Mouse (Mus musculus): ENCODE data around the gene Apool.
A peak's percentile ranks its signal among the peaks of the same experiment; 100 is the strongest.

Gene Apool

GRCm38 (mm10) chrX:112310804-112311530, at the start of gene Apool:
TSS of gene Apool (plus strand) at chrX:112311334.
- DNase-seq (ENCODE audit: low spot score), result peak; percentile 66

DNA sequence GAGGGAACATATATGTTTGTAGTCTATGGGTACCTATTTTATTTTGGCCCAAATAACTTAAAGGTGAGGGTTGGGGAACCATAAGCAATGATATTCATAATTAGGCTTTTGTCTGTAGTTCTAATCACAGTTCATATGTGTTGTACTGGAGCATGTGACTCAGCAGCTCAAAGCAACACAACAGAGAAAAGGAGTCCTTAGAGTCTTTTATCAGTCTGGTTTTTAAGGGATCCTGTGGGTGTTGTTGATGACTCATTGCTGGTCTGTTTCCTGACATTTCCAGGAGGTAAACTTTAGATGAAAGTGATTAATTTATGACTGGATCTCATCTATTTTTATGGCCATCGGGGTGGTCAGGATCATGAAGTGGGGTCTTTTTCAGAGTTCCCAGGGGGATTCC, 37.6 kb upstream of the Apool start:
- DNase-seq (ENCODE audit: low spot score), result no peak

DNA sequence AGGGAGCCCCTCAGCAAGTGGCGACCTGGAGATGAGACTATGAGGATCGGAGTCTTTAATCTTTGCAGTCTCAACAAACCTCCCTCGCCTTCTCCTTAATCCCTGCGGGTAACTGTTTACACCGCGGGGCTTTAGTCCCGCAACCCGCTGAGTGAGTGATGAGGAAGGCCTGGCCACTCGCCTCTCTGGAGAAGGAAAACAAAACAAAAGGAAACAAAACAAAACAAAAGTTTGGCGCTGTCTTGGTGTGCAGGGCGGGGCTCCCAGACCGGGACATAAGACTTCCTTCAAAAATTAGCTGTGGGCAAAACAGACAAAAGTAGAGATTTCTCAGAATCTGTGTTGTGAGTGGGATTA, 375 bp downstream of the Apool start:
- no peak for DNase-seq (ENCODE audit: low spot score)

GRCm38 (mm10) chrX:112312094-112312493, 960 bp downstream of the Apool start:
- no peak for DNase-seq (ENCODE audit: low spot score)

DNA sequence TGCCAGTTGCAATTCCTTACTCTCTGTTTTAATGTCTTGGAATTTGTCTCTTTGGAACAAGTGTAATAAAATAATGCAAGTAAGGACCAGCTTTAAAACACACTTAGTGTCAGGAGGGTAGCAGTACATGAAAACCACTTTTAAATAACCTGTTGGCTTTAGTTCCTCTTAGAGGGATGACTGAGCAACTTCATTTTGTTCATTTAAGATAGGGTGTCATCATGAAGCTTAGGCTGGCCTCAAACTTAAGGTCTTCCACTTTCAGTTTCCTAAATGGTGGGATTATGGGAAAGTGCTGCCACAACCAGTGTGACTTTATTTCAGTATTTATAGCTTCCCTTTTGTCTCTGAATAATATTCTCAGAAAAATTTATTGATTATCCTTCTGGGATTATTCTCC, 9.1 kb downstream of the Apool start:
- DNase-seq (ENCODE audit: low spot score), result no peak

- DNase-seq (ENCODE audit: low spot score), result no peak
Observed at GRCm38 (mm10) chrX:112339486-112339885, 28.4 kb downstream of the Apool start.

GRCm38 (mm10) chrX:112347467-112348394, 36.6 kb downstream of the Apool start:
- no peak for DNase-seq (ENCODE audit: low spot score)

- no peak for DNase-seq (ENCODE audit: low spot score)
Observed at GRCm38 (mm10) chrX:112348395-112348791, 37.3 kb downstream of the Apool start.

DNA sequence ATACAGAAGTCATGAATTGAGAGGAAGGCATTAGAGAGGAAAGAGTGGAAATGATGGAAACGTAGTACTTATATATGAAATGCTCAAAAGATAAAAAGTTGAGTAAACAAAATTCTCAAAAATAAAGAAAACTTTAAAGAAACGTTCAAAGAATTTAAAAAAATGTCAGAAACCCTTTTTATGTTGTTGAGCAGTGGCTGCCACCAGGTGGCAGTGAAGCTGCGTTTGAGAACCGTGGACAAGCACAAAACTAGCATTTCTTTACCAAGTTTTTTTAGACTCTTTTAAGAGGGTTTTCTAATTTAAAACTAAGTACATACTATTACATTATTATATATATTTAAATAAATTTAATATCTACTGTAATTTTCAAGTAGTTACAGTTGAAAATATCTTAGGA, 57.3 kb downstream of the Apool start:
- DNase-seq (ENCODE audit: low spot score), result no peak

- peak; percentile 15 for DNase-seq (ENCODE audit: low spot score)
Observed at GRCm38 (mm10) chrX:112370577-112371410, 59.7 kb downstream of the Apool start.

GRCm38 (mm10) chrX:112406679-112407078, 95.5 kb downstream of the Apool start, which contains the start of gene Satl1:
TSS of gene Satl1 (minus strand) at chrX:112406779.
- DNase-seq (ENCODE audit: low spot score), result no peak

- DNase-seq (ENCODE audit: low spot score), result no peak
Observed at GRCm38 (mm10) chrX:112412309-112412708, 101.2 kb downstream of the Apool start.
